Mouse (Mus musculus) lung, adult 2 months (tissue): ENCODE measurements around the gene Ctcfl.
A peak's percentile ranks its signal among the peaks of the same experiment; 100 is the strongest.

Experiments used
- CTCF ChIP-seq: fragments of 200-500 bp; IDR thresholded peaks from 2 replicates; pipeline ENCODE4 v1.5.1; 2011; ENCODE audit warnings: mild to moderate bottlenecking, low read length, control low read depth; ENCODE audit not compliant: insufficient read depth
- POLR2A ChIP-seq: fragments of 200-500 bp; IDR thresholded peaks from 2 replicates; pipeline ENCODE4 v1.6.1; 2011; ENCODE audit warnings: low read depth, mild to moderate bottlenecking, control low read depth, low read length, borderline replicate concordance; ENCODE audit errors: extremely low read depth

DNA sequence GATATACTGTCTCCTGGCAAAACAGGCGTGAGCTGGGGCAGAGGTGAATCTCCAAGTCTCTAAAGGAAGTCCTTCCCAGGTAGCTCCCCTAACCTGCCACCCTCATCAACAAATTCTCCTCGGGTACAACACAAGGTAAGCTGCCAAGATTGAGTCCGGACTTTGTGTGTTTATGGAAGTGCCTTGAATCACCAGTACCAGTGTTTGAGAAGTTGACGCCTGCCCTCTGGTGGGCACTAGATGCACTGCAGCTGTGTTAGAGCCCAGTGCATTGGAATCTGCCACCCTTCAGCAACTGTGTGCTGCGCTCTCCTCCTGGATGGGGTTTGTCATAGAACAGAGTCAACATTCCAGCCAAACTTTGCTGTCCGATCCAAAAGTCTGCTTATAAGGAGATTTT lies 29.9 kb downstream of the Ctcfl start:
- TF ChIP-seq POLR2A, result no peak
- TF ChIP-seq CTCF, result peak; percentile 99
